Mouse (Mus musculus) c-Kit-positive CD71-negative TER-119-negative erythroid progenitor cells, embryonic 14.5 days (primary cell): ENCODE data around the gene Ptchd4.

Experiments
- DNase-seq: peaks from one replicate; pipeline ENCODE4 v3.0.0-alpha.2; 2013; ENCODE audit warnings: low read depth

Ptchd4 gene

GRCm38 (mm10) chr17:42430380-42430779 lies 114.6 kb downstream of the Ptchd4 start:
- DNase-seq = no peak

- no peak for DNase-seq
Measured at GRCm38 (mm10) chr17:42452235-42452634, 136.5 kb downstream of the Ptchd4 start.

GRCm38 (mm10) chr17:42456441-42456840 lies 140.7 kb downstream of the Ptchd4 start:
- no peak for DNase-seq

GRCm38 (mm10) chr17:42462726-42463125 lies 147.0 kb downstream of the Ptchd4 start:
- DNase-seq = no peak

- DNase-seq = no peak
Measured at GRCm38 (mm10) chr17:42480173-42480991, 164.6 kb downstream of the Ptchd4 start.

- no peak for DNase-seq
Measured at GRCm38 (mm10) chr17:42509356-42510262, 193.9 kb downstream of the Ptchd4 start.

GRCm38 (mm10) chr17:42530147-42530546 lies 214.4 kb downstream of the Ptchd4 start:
- no peak for DNase-seq

GRCm38 (mm10) chr17:42549578-42549977 lies 233.8 kb downstream of the Ptchd4 start:
- no peak for DNase-seq
